Mouse (Mus musculus) erythroblast, embryonic 14.5 days (primary cell): ENCODE data around the gene Hsd3b1.

Experiments used
- GATA1 ChIP-seq: IDR thresholded peaks from 2 replicates; pipeline ENCODE4 v1.6.1; 2012; ENCODE audit warnings: low read length, inconsistent platforms, mixed read lengths
- TAL1 ChIP-seq: IDR thresholded peaks from 3 replicates; pipeline ENCODE4 v1.6.1; 2012; ENCODE audit warnings: low read length, inconsistent platforms, mixed read lengths

GRCm38 (mm10) chr3:98890430-98890829 lies 30.8 kb upstream of the Hsd3b1 start:
- TF ChIP-seq TAL1 (no peak), GATA1 (no peak)
